In the genomic region with DNA sequence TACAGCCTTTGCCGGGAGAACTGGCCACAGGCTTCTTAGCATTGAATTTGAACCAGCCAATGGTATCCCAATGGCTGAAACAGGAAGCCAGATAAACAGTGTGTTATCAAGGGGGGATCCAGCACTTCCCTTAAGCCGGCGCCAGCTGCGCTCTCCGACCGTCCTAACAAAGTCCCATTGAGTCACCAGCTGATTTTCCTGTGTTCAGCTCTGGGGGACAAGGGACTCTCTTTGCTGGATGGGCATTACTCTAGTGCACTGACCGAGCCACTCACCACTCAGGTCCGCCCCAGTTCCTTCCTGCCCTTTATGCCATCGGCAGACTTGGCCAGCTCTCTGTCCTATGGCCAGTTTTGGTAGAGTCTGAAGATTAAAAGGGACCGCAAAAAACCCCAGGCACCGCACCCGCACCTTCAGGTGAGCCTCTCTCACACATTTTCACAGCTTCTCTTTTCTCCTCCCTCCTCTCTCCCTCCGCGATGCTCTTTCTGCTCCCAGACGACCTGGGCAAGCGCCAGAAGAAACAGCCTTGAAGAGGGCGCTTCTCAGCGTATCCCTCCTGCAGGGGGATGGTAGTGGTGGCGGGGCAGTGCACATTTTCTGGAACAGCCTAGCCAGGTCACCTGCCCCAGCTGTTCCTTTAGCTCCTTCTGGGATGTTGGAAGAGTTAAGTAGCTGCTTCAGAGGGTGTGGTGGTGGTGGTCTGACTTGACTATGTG, we compare ENCODE assay signal across 8 mouse cellular contexts. TPM values are rescaled to one million over a fixed set of nuclear protein-coding genes. Genes with fewer than 3 reads are reported as not detected.
DNase-seq lines count a peak whose midpoint lies in the region; ATAC-seq and TF ChIP-seq lines count a peak whose summit lies in the region.

No protein-coding gene starts in this region.

- H3K4me1 ChIP-seq in embryonic facial prominence, embryonic 11.5 days (ENCODE audit: control insufficient read depth, insufficient read depth, low read length): no peaks in the 10 kb centered on the region
- H3K4me1 ChIP-seq in limb, embryonic 11.5 days (ENCODE audit: control insufficient read depth, insufficient read depth, low read length): peaks cover 15% of the 10 kb centered on the region; the same call in 1 of the 2 replicates
- H3K4me1 ChIP-seq in thymus, adult 2 months (replicated peaks; ENCODE audit: control insufficient read depth, insufficient read depth, low read length): no peaks in the 10 kb centered on the region

- peak overlapping the region; percentile 84 for H3K9ac ChIP-seq in embryonic facial prominence, embryonic 11.5 days (replicated peaks; ENCODE audit: low read length)
- H3K9ac ChIP-seq in limb, embryonic 11.5 days (ENCODE audit: low read length): peak overlapping the region; percentile 14; the same call in 1 of the 2 replicates

- WGBS in embryonic facial prominence, embryonic 11.5 days: under 1% methylated on average over 19 of the region's 19 CpGs
- under 1% methylated on average over 19 of the region's 19 CpGs for WGBS in limb, embryonic 11.5 days
- WGBS in thymus, adult 2 months: 5% methylated on average over 19 of the region's 19 CpGs

- H3K36me3 ChIP-seq in embryonic facial prominence, embryonic 11.5 days (replicated peaks; ENCODE audit: control insufficient read depth, insufficient read depth, low read depth, low read length): no peaks in the 10 kb centered on the region
- no peaks in the 10 kb centered on the region for H3K36me3 ChIP-seq in limb, embryonic 11.5 days (ENCODE audit: control insufficient read depth, insufficient read depth, low read length)
- no peaks in the 10 kb centered on the region for H3K36me3 ChIP-seq in thymus, adult 2 months (ENCODE audit: control insufficient read depth, insufficient read depth, low read length)

- no peaks in the 10 kb centered on the region for H3K9me3 ChIP-seq in embryonic facial prominence, embryonic 11.5 days (replicated peaks; ENCODE audit: control insufficient read depth, low read length)
- H3K9me3 ChIP-seq in limb, embryonic 11.5 days (ENCODE audit: control insufficient read depth, low read length): no peaks in the 10 kb centered on the region

- DNase-seq in ovary, adult 18-20 months (ENCODE audit: low spot score): peak; percentile 62
- no peak for DNase-seq in ovary, postnatal 10 days (ENCODE audit: low spot score)
- peak; percentile 64 for DNase-seq in embryonic facial prominence, embryonic 11.5 days (ENCODE audit: low spot score)
- peak; percentile 60 to 63 for DNase-seq in heart, postnatal 14 days
- DNase-seq in limb, embryonic 11.5 days (ENCODE audit: low spot score): peak; percentile 72
- peak; percentile 61 for DNase-seq in mesoderm, embryonic 11.5 days (ENCODE audit: low read depth, low spot score)
- no peak for DNase-seq in urinary bladder, postnatal 36 days (ENCODE audit: low spot score in 2 of 2)
- DNase-seq in thymus, adult 2 months: no peak

- ATAC-seq in embryonic facial prominence, embryonic 11.5 days (replicated peaks; ENCODE audit: insufficient number of reproducible peaks, low FRiP score, low TSS enrichment, low read depth): no peak
- no peak for ATAC-seq in limb, embryonic 11.5 days (ENCODE audit: insufficient number of reproducible peaks, low FRiP score, low TSS enrichment, low read depth)

- peak overlapping the region; percentile 94 for H3K4me2 ChIP-seq in embryonic facial prominence, embryonic 11.5 days (ENCODE audit: low read depth, low read length)
- peak overlapping the region; percentile 90 for H3K4me2 ChIP-seq in limb, embryonic 11.5 days (ENCODE audit: low read depth, severe bottlenecking)

- H3K4me3 ChIP-seq in embryonic facial prominence, embryonic 11.5 days (ENCODE audit: low read depth, low read length): peak overlapping the region; percentile 71
- peak overlapping the region; percentile 70 for H3K4me3 ChIP-seq in limb, embryonic 11.5 days (ENCODE audit: low read depth, low read length)
- H3K4me3 ChIP-seq in thymus, adult 2 months (ENCODE audit: control insufficient read depth, insufficient read depth, low read length): no peak overlapping the region

- no peak for TF ChIP-seq CTCF in thymus, adult 2 months (IDR thresholded peaks at IDR 0.05; ENCODE audit: borderline replicate concordance, control insufficient read depth, extremely low read depth, insufficient read depth, low read length, poor library complexity)

- TF ChIP-seq POLR2A in thymus, adult 2 months (IDR thresholded peaks at IDR 0.05; ENCODE audit: control insufficient read depth, extremely low read depth, insufficient read depth, low read length, poor library complexity): no peak

- peaks cover 4% of the 10 kb centered on the region; the same call in 1 of the 2 replicates for H3K27me3 ChIP-seq in embryonic facial prominence, embryonic 11.5 days (ENCODE audit: control insufficient read depth, insufficient read depth, low read length)
- H3K27me3 ChIP-seq in limb, embryonic 11.5 days (ENCODE audit: control insufficient read depth, insufficient read depth, low read length): peaks cover 2% of the 10 kb centered on the region; the same call in 1 of the 2 replicates
- peaks cover 26% of the 10 kb centered on the region for H3K27me3 ChIP-seq in thymus, adult 2 months (ENCODE audit: control insufficient read depth, insufficient read depth, low read length)

- H3K27ac ChIP-seq in embryonic facial prominence, embryonic 11.5 days (replicated peaks; ENCODE audit: low read depth, low read length): no peak overlapping the region
- no peak overlapping the region for H3K27ac ChIP-seq in limb, embryonic 11.5 days (replicated peaks; ENCODE audit: low read depth, low read length)
- no peak overlapping the region for H3K27ac ChIP-seq in thymus, adult 2 months (ENCODE audit: control insufficient read depth, insufficient read depth, low read length)

- intact Hi-C loops in heart, postnatal 14 days (cut with DNase I): no loop called here

RNA-seq across cellular contexts. Expression of gene Csrp1, which starts 32.9 kb away (rescaled TPM):
- polyA plus RNA-seq in embryonic facial prominence, embryonic 11.5 days (2014; fragmentation: Nextera tagmentation; extraction: Ambion mirVana): 52.9 and 53.2 TPM in 2 replicates
- 10 to 100 TPM; 60.3 to 66.0 TPM for total RNA-seq in heart, postnatal 14 days (2021)
- polyA plus RNA-seq in limb, embryonic 11.5 days (2014; fragmentation: Nextera tagmentation; extraction: Ambion mirVana): 50.5 and 51.2 TPM in 2 replicates
- 333 and 390 TPM in 2 replicates for polyA plus RNA-seq in thymus, adult 2 months (2012; rRNA removed)

Comparison
In these comparisons a context has a peak if more than half of its experiments do, and no peak if none do; other contexts are left out.
1. DNase-seq: peak in ovary, adult 18-20 months (single experiment), embryonic facial prominence, embryonic 11.5 days (single experiment), heart, postnatal 14 days (2 of 2), limb, embryonic 11.5 days (single experiment) and mesoderm, embryonic 11.5 days (single experiment); none in ovary, postnatal 10 days (single experiment), urinary bladder, postnatal 36 days (0 of 2) and thymus, adult 2 months (single experiment).